Mouse (Mus musculus): ENCODE results near the gene Slc9a3.

Slc9a3 gene

GRCm38 (mm10) chr13:74121141-74121602, at the start of gene Slc9a3:
Slc9a3 (plus strand) TSS chr13:74121457.
- no peak for DNase-seq (ENCODE audit: low read depth in 2 of 2, low spot score in 2 of 2)

- no peak for DNase-seq (ENCODE audit: low read depth in 2 of 2, low spot score in 2 of 2)
These were observed 49.5 kb upstream of the Slc9a3 start for GRCm38 (mm10) chr13:74071714-74072113.

DNA sequence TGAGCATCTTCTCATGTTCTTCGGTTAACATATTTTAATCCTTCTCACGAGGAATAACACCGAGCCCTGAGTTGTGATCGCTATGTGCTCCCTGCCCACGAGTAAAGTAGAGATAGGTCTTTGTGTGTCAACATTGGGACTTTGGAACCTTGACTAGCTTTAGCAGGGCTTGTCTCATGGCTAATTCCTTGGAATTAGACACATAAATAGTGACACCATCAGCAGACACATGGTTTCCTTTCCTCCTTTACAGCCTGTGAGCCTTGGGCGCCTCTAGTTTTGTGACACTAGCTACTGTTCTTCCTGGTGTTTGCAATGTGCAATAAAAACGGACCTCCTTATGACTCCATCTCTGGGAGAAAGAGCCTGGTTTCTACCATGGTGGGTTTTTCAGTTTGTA, 47.9 kb upstream of the Slc9a3 start:
- DNase-seq (ENCODE audit: low read depth in 2 of 2, low spot score in 2 of 2) = no peak

DNA sequence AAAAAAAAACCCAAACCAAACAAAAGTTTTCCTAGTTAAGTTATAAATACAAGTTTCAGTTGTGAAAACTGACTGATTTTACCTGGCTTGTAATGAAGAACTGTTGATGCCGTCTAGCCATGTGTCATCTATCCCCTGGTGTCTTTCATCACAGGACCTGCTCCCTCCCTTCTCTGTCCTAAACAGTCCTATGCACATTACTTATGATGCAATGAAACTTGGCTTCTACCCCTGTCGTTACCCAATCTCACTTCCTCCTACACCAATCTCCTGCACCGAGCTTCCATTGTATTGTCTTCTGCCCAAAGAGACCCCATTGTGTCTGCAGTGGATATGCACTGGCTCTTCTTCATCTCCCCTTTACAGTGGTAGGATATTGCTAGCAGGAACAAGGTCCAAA, 31.0 kb upstream of the Slc9a3 start:
- DNase-seq (ENCODE audit: low read depth in 2 of 2, low spot score in 2 of 2) = no peak

DNA sequence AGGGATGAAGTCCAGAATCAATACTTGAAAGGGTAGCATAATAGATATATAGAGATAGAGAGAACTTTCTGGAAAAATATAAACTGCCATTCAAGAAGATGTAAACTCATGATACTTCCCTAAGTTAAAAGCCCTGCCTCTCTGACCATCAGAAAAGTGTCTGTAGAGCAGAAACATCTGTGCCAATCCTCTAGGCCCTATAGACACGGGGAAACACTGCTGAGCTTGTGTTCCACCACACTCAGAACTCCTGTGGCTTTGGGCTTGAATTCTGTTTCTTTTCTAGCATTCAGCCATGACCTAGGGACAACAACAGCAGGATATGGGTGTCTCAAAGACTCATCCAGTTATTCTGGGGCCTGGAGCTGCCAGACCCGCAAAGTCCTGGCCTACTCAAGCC, 25.3 kb upstream of the Slc9a3 start:
- no peak for DNase-seq (ENCODE audit: low read depth in 2 of 2, low spot score in 2 of 2)

- peak in 1 of 2 experiments; percentile 30 for DNase-seq (ENCODE audit: low read depth in 2 of 2, low spot score in 2 of 2)
These were observed 24.4 kb upstream of the Slc9a3 start for GRCm38 (mm10) chr13:74096715-74097363.

DNA sequence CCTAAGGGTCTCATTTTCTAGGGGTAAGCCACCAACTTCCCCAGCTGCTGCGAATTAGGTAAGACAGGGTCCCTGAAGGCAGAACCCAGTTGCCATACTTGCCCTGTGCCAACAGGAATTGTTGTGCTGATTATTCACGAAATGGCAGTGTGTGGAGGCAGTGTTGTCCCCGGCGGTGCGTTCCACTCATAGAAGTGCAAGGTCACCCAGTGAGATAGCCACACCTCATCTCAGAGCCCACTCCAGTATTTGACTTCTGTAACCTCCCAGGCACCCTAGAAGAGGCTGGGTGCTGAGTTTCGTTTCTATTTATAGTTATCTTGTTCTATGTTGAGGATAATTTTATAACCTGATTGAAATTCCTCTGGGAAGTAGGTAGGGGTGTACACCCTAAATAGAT, 22.3 kb upstream of the Slc9a3 start:
- DNase-seq (ENCODE audit: low read depth in 2 of 2, low spot score in 2 of 2) = no peak

- DNase-seq (ENCODE audit: low read depth in 2 of 2, low spot score in 2 of 2) = no peak
These were observed 19.0 kb upstream of the Slc9a3 start for GRCm38 (mm10) chr13:74102108-74102830.

DNA sequence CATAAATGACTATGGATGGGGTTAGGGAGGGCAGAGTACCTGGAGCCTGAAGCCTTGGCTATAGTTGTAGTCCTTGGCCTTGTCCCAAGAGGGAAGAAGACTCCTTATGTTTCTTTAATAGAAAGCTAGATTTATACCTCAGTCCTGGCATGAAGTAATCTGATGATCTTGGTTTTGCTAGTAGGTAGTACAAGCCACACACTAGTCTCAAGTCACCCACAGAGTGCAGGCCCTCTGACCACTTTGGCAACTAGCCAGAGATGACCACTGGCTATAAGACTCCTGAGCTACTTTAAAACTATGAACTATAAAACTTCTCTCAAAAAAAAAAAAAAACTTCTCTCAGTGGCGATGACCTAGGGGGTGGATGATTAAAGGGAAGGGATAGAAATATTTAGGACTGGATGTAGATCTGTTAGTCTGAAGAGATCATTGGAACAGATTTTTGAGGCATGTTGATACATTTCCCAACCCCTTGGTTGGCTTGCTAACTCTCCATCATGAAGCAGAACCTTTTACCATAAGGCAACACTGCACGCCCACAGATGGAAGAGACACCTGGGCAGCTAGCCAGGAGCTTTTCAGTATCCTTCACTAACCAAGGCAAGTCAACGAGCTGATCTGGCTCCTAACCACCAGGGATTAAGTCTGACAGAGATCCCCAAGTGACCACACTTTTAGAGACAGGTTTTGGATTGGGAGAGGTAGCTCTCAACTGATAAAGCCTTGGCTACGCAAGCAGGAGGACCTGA, 18.2 kb upstream of the Slc9a3 start:
- no peak for DNase-seq (ENCODE audit: low read depth in 2 of 2, low spot score in 2 of 2)

GRCm38 (mm10) chr13:74104417-74104816, 16.8 kb upstream of the Slc9a3 start:
- no peak for DNase-seq (ENCODE audit: low read depth in 2 of 2, low spot score in 2 of 2)

GRCm38 (mm10) chr13:74107410-74107809, 13.8 kb upstream of the Slc9a3 start:
- DNase-seq (ENCODE audit: low read depth in 2 of 2, low spot score in 2 of 2) = no peak

- no peak for DNase-seq (ENCODE audit: low read depth in 2 of 2, low spot score in 2 of 2)
These were observed 8.7 kb upstream of the Slc9a3 start for GRCm38 (mm10) chr13:74112593-74112992.

DNA sequence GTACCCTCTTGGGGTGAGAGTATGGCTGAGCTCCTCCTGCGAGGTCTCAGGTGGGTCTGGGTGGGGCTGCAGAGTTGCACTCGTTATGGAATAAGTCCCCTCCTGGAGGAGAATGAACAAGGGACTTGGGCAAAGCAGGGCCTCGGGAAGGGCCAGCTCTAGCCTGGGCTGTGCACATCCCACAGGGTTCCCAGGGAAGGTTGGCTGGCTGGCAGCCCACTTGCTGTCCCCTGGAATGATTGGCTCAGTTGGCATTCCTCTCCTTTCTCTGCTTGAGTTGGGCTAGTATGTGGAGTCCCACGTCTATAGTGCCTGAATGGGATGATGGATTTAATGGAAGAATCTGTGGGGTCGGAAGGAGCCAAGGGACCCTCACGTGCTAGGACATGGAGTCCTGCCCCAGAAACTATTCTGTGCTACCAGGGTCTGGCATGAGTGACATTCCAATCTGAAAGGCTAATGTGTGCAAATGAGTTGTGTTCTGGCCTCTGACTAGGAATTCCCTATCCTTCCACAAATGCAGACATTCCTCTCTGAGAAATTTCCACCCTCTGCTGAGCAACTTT, 7.5 kb upstream of the Slc9a3 start:
- DNase-seq (ENCODE audit: low read depth in 2 of 2, low spot score in 2 of 2) = no peak

GRCm38 (mm10) chr13:74121795-74122330, 606 bp downstream of the Slc9a3 start:
- DNase-seq (ENCODE audit: low read depth in 2 of 2, low spot score in 2 of 2) = no peak

DNA sequence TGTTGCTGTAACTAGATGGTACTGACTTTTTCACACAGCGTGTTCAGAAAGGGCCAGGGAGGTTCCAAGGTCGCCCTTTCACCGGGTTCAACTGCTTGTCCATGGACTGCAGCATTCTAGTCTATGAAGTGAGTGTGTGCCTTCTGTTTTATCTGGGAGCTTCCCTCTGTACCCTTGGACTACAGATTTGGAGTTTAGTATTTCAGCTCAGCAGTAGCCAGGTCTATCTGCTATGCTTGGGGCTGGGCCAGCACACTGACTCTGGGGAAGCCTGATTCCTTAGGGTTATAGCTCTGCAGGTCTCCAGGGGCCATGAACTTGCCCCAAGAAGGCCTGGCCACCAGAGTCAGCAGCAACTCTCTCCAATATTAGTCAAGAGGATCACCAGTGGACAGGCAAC, 1.4 kb downstream of the Slc9a3 start:
- DNase-seq (ENCODE audit: low read depth in 2 of 2, low spot score in 2 of 2) = no peak

GRCm38 (mm10) chr13:74127571-74127970, 6.3 kb downstream of the Slc9a3 start:
- DNase-seq (ENCODE audit: low read depth in 2 of 2, low spot score in 2 of 2) = no peak

DNA sequence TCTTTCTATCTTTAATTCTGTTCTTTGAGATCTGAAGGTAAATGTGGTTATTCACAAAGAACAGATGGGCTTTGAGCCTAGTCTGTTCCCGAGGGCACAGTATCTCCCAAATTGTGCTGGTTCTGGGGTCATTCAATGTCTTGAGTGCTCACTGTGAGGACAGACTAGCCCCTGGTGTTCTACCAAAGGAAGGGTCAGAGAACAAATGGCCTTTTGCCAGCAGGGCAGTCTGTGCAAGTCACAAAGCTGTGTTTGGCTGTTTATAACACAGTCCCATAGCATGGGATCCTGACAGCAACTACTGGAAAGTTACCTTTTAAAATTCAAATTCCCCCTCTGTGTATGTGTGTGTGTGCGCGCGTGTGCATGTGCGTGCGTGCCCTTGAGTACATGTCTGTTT, 8.7 kb downstream of the Slc9a3 start:
- DNase-seq (ENCODE audit: low read depth in 2 of 2, low spot score in 2 of 2) = no peak

GRCm38 (mm10) chr13:74138906-74139647, 17.8 kb downstream of the Slc9a3 start:
- DNase-seq (ENCODE audit: low read depth in 2 of 2, low spot score in 2 of 2) = no peak

DNA sequence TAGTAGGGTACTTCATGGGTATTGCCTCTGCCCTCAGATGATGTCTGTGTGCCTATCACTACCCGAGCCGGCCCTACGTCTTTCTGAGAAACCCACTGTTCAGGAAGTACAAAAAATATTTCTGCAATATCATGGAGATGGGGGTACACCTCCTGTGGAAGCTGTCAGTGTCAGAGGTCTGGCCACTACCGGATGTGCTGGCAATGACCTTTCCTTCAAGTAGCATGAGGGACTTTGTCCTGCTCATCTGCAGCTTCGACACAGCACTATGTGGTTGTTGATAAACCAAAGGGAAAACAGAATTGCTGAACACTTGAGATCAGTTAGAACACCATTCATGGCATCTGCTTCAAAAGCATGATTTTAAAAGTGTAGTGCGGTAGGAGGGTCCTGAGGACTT, 19.5 kb downstream of the Slc9a3 start:
- no peak for DNase-seq (ENCODE audit: low read depth in 2 of 2, low spot score in 2 of 2)

DNA sequence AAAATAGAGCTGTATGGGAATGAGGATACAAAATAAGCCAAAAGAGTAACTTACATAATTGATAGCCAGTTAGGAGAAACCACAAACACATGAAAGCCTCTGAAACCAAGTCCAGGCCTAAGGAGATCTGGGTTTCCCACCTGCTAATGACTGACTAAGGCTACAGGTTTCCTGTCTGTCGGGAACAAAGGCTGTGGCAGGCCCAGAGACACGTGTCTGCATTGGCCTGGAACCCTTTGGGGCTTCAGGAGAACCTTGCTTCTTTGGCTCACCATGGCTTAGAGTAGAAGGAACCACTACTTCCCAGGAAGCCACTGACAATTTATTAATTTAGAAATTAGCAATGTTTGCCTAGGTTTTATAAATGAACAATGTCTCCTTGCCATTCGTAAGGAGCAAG, 22.0 kb downstream of the Slc9a3 start:
- no peak for DNase-seq (ENCODE audit: low read depth in 2 of 2, low spot score in 2 of 2)
